Mouse (Mus musculus) CH12.LX (cell line): ENCODE measurements around the gene Kif22. TPM values are rescaled to one million over a fixed set of nuclear protein-coding genes. Genes with fewer than 3 reads are reported as not detected.

ENCODE experiments used
- DNase-seq: peaks from one replicate; pipeline ENCODE4 v3.0.0-alpha.2; 2013; ENCODE audit errors: extremely low read depth
- H3K27ac ChIP-seq: 2 replicates; pipeline ENCODE4 v1.5.1; 2012; ENCODE audit warnings: low read depth, mild to moderate bottlenecking, control low read depth, moderate library complexity; ENCODE audit not compliant: insufficient read depth
- H3K27me3 ChIP-seq: replicated peaks from 2 replicates; pipeline ENCODE3; 2012; ENCODE audit warnings: inconsistent platforms
- H3K36me3 ChIP-seq, 2 experiments: replicated peaks in 1 of 2; 2 replicates each; pipeline versions ENCODE3 to v1.6.1; 2012; ENCODE audit warnings: inconsistent platforms in 1 of 2, low read length in 1 of 2, mild to moderate bottlenecking in 1 of 2, mixed read lengths in 1 of 2, moderate library complexity in 1 of 2; ENCODE audit not compliant: control insufficient read depth in 1 of 2, insufficient read depth in 1 of 2
- H3K4me1 ChIP-seq, 2 experiments: 2 replicates each; pipeline ENCODE4 v1.6.1; 2012; ENCODE audit warnings: inconsistent platforms in 1 of 2, moderate library complexity in 1 of 2; ENCODE audit not compliant: insufficient read depth in 2 of 2, control insufficient read depth in 1 of 2
- H3K4me2 ChIP-seq: 2 replicates; pipeline ENCODE4 v1.6.1; 2012; ENCODE audit warnings: low read depth, mild to moderate bottlenecking, control low read depth; ENCODE audit not compliant: poor library complexity, insufficient read depth, severe bottlenecking
- H3K4me3 ChIP-seq, 3 experiments: fragments of 150-350 bp in 1 of 3; sonication (generic) in 1 of 3; replicated peaks in 1 of 3; 2 replicates each; pipeline versions ENCODE3 to v1.5.1; 2011 to 2012; ENCODE audit warnings: low read depth in 2 of 3, low read length in 2 of 3, mild to moderate bottlenecking in 2 of 3, moderate library complexity in 2 of 3, control low read depth in 1 of 3, improper control_type of control experiment in 1 of 3, inconsistent platforms in 1 of 3, mixed read lengths in 1 of 3; ENCODE audit not compliant: poor library complexity in 1 of 3
- H3K79me2 ChIP-seq: replicated peaks from 2 replicates; pipeline ENCODE4 v1.6.1; 2012; ENCODE audit warnings: mild to moderate bottlenecking, moderate library complexity; ENCODE audit not compliant: control insufficient read depth, poor library complexity, insufficient read depth, severe bottlenecking; ENCODE audit errors: extremely low read depth
- H3K9ac ChIP-seq: 2 replicates; pipeline ENCODE4 v1.6.1; 2012; ENCODE audit warnings: low read depth, mild to moderate bottlenecking, control low read depth, moderate library complexity; ENCODE audit not compliant: insufficient read depth
- H3K9me3 ChIP-seq: replicated peaks from 2 replicates; pipeline ENCODE3; 2012; ENCODE audit warnings: low read length, inconsistent platforms, mixed read lengths
- BHLHE40 ChIP-seq: IDR thresholded peaks from 2 replicates; pipeline ENCODE4 v1.6.1; 2011; ENCODE audit warnings: mild to moderate bottlenecking, low read depth, low read length, improper control_type of control experiment
- CHD1 ChIP-seq: IDR thresholded peaks from 2 replicates; pipeline ENCODE4 v1.6.1; 2012; ENCODE audit warnings: low read depth, low read length, improper control_type of control experiment, inconsistent platforms
- CHD2 ChIP-seq: IDR thresholded peaks from 2 replicates; pipeline ENCODE4 v1.6.1; 2011; ENCODE audit warnings: low read length, improper control_type of control experiment
- CTCF ChIP-seq, 2 experiments: IDR thresholded peaks in 1 of 2; conservative IDR thresholded peaks in 1 of 2; 2 replicates each; pipeline ENCODE4 v1.5.1; 2011 to 2012; ENCODE audit warnings: low read depth in 2 of 2, low read length in 2 of 2, improper control_type of control experiment in 1 of 2, inconsistent platforms in 1 of 2, mild to moderate bottlenecking in 1 of 2, moderate library complexity in 1 of 2
- E2F4 ChIP-seq: IDR thresholded peaks from 2 replicates; pipeline ENCODE4 v1.6.1; 2011; ENCODE audit warnings: low read depth, low read length, improper control_type of control experiment; ENCODE audit not compliant: insufficient replicate concordance
- ELF1 ChIP-seq: IDR thresholded peaks from 2 replicates; pipeline ENCODE4 v1.6.1; 2014; ENCODE audit warnings: low read depth, mild to moderate bottlenecking, inconsistent platforms, low read length, improper control_type of control experiment
- EP300 ChIP-seq: IDR thresholded peaks from 2 replicates; pipeline ENCODE4 v1.6.1; 2011; ENCODE audit warnings: low read length, improper control_type of control experiment
- GABPA ChIP-seq: IDR thresholded peaks from 2 replicates; pipeline ENCODE4 v1.6.1; 2012; ENCODE audit warnings: low read depth, low read length, improper control_type of control experiment, inconsistent platforms; ENCODE audit not compliant: insufficient replicate concordance
- IRF4 ChIP-seq: IDR thresholded peaks from 2 replicates; pipeline ENCODE4 v1.6.1; 2014; ENCODE audit warnings: low read depth, mild to moderate bottlenecking, inconsistent platforms, low read length, improper control_type of control experiment
- JUN ChIP-seq: IDR thresholded peaks from 2 replicates; pipeline ENCODE4 v1.6.1; 2011; ENCODE audit warnings: low read depth, mild to moderate bottlenecking, low read length, improper control_type of control experiment, moderate library complexity; ENCODE audit not compliant: insufficient read depth
- KAT2A ChIP-seq: IDR thresholded peaks from 2 replicates; pipeline ENCODE4 v1.6.1; 2012; ENCODE audit warnings: low read length, improper control_type of control experiment, inconsistent platforms; ENCODE audit not compliant: insufficient replicate concordance
- MAX ChIP-seq: IDR thresholded peaks from 2 replicates; pipeline ENCODE4 v1.6.1; 2011; ENCODE audit warnings: low read length, improper control_type of control experiment
- MAZ ChIP-seq: IDR thresholded peaks from 2 replicates; pipeline ENCODE4 v1.6.1; 2012; ENCODE audit warnings: low read depth, mild to moderate bottlenecking, inconsistent platforms, low read length, improper control_type of control experiment, moderate library complexity
- MEF2A ChIP-seq: IDR thresholded peaks from 2 replicates; pipeline ENCODE4 v1.6.1; 2014; ENCODE audit warnings: low read depth, mild to moderate bottlenecking, inconsistent platforms, low read length, improper control_type of control experiment, borderline replicate concordance
- MXI1 ChIP-seq: IDR thresholded peaks from 2 replicates; pipeline ENCODE4 v1.6.1; 2011; ENCODE audit warnings: mild to moderate bottlenecking, low read depth, low read length, improper control_type of control experiment
- NELFE ChIP-seq: IDR thresholded peaks from 2 replicates; pipeline ENCODE4 v1.6.1; 2011; ENCODE audit warnings: low read depth, low read length, improper control_type of control experiment
- NRF1 ChIP-seq: IDR thresholded peaks from 2 replicates; pipeline ENCODE4 v1.6.1; 2014; ENCODE audit warnings: low read depth, mild to moderate bottlenecking, inconsistent platforms, low read length, improper control_type of control experiment, moderate library complexity
- PAX5 ChIP-seq: IDR thresholded peaks from 2 replicates; pipeline ENCODE4 v1.6.1; 2012; ENCODE audit warnings: low read length, inconsistent platforms, mixed read lengths
- POLR2AphosphoS2 ChIP-seq: IDR thresholded peaks from 2 replicates; pipeline ENCODE4 v1.6.1; 2011; ENCODE audit warnings: low read depth, low read length, improper control_type of control experiment
- RCOR1 ChIP-seq: conservative IDR thresholded peaks from 2 replicates; pipeline ENCODE4 v1.6.1; 2012; ENCODE audit warnings: low read depth, mild to moderate bottlenecking, inconsistent platforms, low read length, improper control_type of control experiment
- TBP ChIP-seq: conservative IDR thresholded peaks from 2 replicates; pipeline ENCODE4 v1.6.1; 2011; ENCODE audit warnings: low read depth, low read length, improper control_type of control experiment
- TCF12 ChIP-seq: IDR thresholded peaks from 2 replicates; pipeline ENCODE4 v1.6.1; 2014; ENCODE audit warnings: low read depth, mild to moderate bottlenecking, inconsistent platforms, low read length, improper control_type of control experiment
- UBTF ChIP-seq: IDR thresholded peaks from 2 replicates; pipeline ENCODE4 v1.6.1; 2012; ENCODE audit warnings: low read depth, mild to moderate bottlenecking, inconsistent platforms, low read length, improper control_type of control experiment, moderate library complexity
- ZC3H11A ChIP-seq: IDR thresholded peaks from 2 replicates; pipeline ENCODE4 v1.6.1; 2012; ENCODE audit warnings: low read depth, mild to moderate bottlenecking, inconsistent platforms, low read length, improper control_type of control experiment
- ZKSCAN1 ChIP-seq: IDR thresholded peaks from 2 replicates; pipeline ENCODE4 v1.6.1; 2012; ENCODE audit warnings: low read depth, inconsistent platforms, low read length, improper control_type of control experiment, borderline replicate concordance
- ZNF384 ChIP-seq: IDR thresholded peaks from 2 replicates; pipeline ENCODE4 v1.6.1; 2012; ENCODE audit warnings: low read depth, low read length, improper control_type of control experiment, inconsistent platforms
- dilution Hi-C: fragments of 300-500 bp; cut with MboI; formaldehyde crosslinking; loops from 2 replicates; pipeline ENCODE4 v1.14.3; 2020; ENCODE audit warnings: low sequenced_read_pairs; ENCODE audit not compliant: extremely low pct_unique_long_range_greater_than_20kb, extremely low pct_ligation_motif_present
- in situ Hi-C: fragments of 300-500 bp; cut with MboI; formaldehyde crosslinking; loops from 3 replicates; pipeline ENCODE4 v1.14.3; 2019; ENCODE audit warnings: low sequenced_read_pairs, low pct_ligation_motif_present, low pct_unique_long_range_greater_than_20kb, mixed read lengths
- polyA plus RNA-seq: library from polyadenylated mRNA; unstranded; fragments of >175 nt; gene quantifications from 2 replicates; pipeline ENCODE4 v1.2.1, GENCODE M21; 2012; ENCODE audit warnings: low read depth; ENCODE audit not compliant: insufficient read length
- total RNA-seq, 2 experiments: library from RNA; depleted of rRNA; stranded (reverse); fragments of 300-350 nt in 1 of 2; fragments of >200 nt in 1 of 2; gene quantifications; 2 replicates each; pipeline ENCODE4 v1.2.3; 2012 to 2014

Kif22 gene
- total and polyA plus RNA-seq, 3 experiments = 54.2 to 86.2 (median 58.1) TPM

DNA sequence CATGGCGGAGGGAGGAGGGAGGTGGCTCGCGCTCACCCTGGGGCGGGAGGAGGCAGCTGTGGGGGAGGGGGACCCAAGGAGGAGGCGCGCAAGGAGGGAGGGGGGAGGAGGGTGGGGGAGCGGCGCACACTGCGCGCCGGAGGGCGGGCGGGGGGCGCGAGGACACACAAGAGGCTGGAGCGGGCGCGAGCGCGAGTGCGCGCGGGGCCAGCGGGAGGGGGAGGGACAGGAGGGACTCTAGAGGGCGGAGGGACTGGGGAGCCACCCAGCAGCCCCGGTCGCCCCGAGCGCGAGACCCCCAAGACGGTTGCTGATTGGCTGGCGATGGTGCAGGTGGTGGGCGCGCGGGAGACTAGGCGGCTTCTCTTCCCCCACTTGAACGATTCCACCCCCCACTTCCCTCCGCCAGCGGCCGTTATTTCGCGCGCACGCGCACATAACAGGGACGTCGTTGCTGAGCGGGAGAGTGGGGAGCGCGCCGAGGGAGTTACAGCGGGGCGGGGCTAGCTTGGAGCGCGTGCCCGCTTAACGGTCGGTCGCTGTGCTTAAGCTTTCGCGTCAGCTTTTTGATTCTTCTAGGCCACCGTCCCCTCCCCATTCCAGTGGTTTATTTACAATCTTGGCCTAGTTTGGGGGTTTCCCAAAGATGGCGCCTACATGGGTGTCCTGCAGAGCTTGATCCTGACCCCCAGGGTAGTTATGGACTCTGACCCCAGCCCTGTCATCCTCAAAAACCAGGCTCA is 15.1 kb downstream of the Kif22 start, which contains the start of gene Maz (continued):
- TF ChIP-seq TCF12 (peak; percentile 78; the same call in 1 of the 2 replicates), IRF4 (peak; percentile 71), ELF1 (peak; percentile 64; the same call in 1 of the 2 replicates), NELFE (peak; percentile 52; the same call in 1 of the 2 replicates), UBTF (no peak), JUN (no peak), BHLHE40 (no peak), CHD2 (peak; percentile 75), NRF1 (peak; percentile 85), KAT2A (no peak), CTCF (conservative IDR thresholded peaks at IDR 0.05 in 1 of 2, IDR thresholded peaks at IDR 0.05 in 1 of 2; ENCODE audit: low read depth in 2 of 2, low read length in 2 of 2) (no peak), EP300 (no peak), CHD1 (no peak), MAZ (peak; percentile 99)

- TF ChIP-seq NRF1 (peak; percentile 42), MXI1 (no peak)
- Histone ChIP-seq H3K27me3 (no peaks in the 10 kb centered on the region), H3K4me1 (peaks cover 17 to 35% of the 10 kb centered on the region in 2 experiments), H3K27ac (peak overlapping the region; percentile 93; the same call in 1 of the 2 replicates), H3K9me3 (no peaks in the 10 kb centered on the region), H3K4me2 (no peak overlapping the region), H3K9ac (peak overlapping the region; percentile 99), H3K36me3 (peaks cover 43 to 74% of the 10 kb centered on the region in 2 experiments), H3K4me3 (peak overlapping the region in 2 of 3 experiments; percentile 76 to 78), H3K79me2 (peaks cover 22% of the 10 kb centered on the region)
- in situ Hi-C loops (no loop called here), dilution Hi-C loops (no loop called here)
- no peak for DNase-seq
Measured at GRCm38 (mm10) chr7:127026616-127026983, 15.7 kb downstream of the Kif22 start.

GRCm38 (mm10) chr7:127026161-127026600 is 16.1 kb downstream of the Kif22 start:
- peak overlapping the region; percentile 45; the same call in 1 of the 2 replicates for H3K4me2 ChIP-seq
- peaks cover 22% of the 10 kb centered on the region for H3K79me2 ChIP-seq
- DNase-seq = peak; percentile 64
- dilution Hi-C loops = no loop called here
- peak overlapping the region; percentile 99 for H3K9ac ChIP-seq
- H3K36me3 ChIP-seq = peaks cover 39 to 74% of the 10 kb centered on the region in 2 experiments
- in situ Hi-C loops = no loop called here
- H3K27ac ChIP-seq = peak overlapping the region; percentile 44
- peak overlapping the region; percentile 67 to 78 (median 76) for H3K4me3 ChIP-seq
- H3K4me1 ChIP-seq = peaks cover 17 to 40% of the 10 kb centered on the region in 2 experiments
- no peaks in the 10 kb centered on the region for H3K27me3 ChIP-seq
- H3K9me3 ChIP-seq = no peaks in the 10 kb centered on the region
- TF ChIP-seq MAZ (peak; percentile 76; the same call in 1 of the 2 replicates), ZNF384 (no peak), MAX (no peak), KAT2A (no peak), JUN (no peak), MXI1 (peak; percentile 72; the same call in 1 of the 2 replicates), CHD1 (no peak), MEF2A (no peak), ZC3H11A (no peak), E2F4 (no peak), RCOR1 (no peak), ZKSCAN1 (no peak), IRF4 (no peak), CHD2 (no peak), PAX5 (no peak), TBP (no peak), CTCF (conservative IDR thresholded peaks at IDR 0.05 in 1 of 2, IDR thresholded peaks at IDR 0.05 in 1 of 2; ENCODE audit: low read depth in 2 of 2, low read length in 2 of 2) (no peak), GABPA (no peak), POLR2AphosphoS2 (no peak), TCF12 (peak; percentile 59; the same call in 1 of the 2 replicates), ELF1 (no peak)
